Mouse (Mus musculus) neural tube, embryonic 12.5 days (tissue): ENCODE measurements around the gene Zpbp. TPM values are rescaled to one million over a fixed set of nuclear protein-coding genes. Genes with fewer than 3 reads are reported as not detected.

Experiments
- ATAC-seq: fragments of 200-750 bp; cut with Nextera tagmentation; 2 replicates; pipeline ENCODE4 v1.8.0; 2017; ENCODE audit warnings: low read depth, mild to moderate bottlenecking, moderate TSS enrichment, moderate library complexity; ENCODE audit not compliant: low FRiP score
- H3K27ac ChIP-seq: fragments of 300-500 bp; sonication (generic); 2 replicates; pipeline ENCODE4 v1.5.1; 2016
- H3K27me3 ChIP-seq: fragments of 300-500 bp; sonication (generic); replicated peaks from 2 replicates; pipeline ENCODE4 v1.6.1; 2016; ENCODE audit warnings: mild to moderate bottlenecking
- H3K36me3 ChIP-seq: fragments of 300-500 bp; sonication (generic); 2 replicates; pipeline ENCODE4 v1.6.1; 2016; ENCODE audit warnings: mild to moderate bottlenecking
- H3K4me1 ChIP-seq: fragments of 300-500 bp; sonication (generic); 2 replicates; pipeline ENCODE4 v1.6.1; 2016
- H3K4me2 ChIP-seq: fragments of 300-500 bp; sonication (generic); replicated peaks from 2 replicates; pipeline ENCODE4 v1.6.1; 2016; ENCODE audit warnings: mild to moderate bottlenecking
- H3K4me3 ChIP-seq: fragments of 300-500 bp; sonication (generic); 2 replicates; pipeline ENCODE4 v1.5.1; 2016
- H3K9ac ChIP-seq: fragments of 300-500 bp; sonication (generic); 2 replicates; pipeline ENCODE4 v1.6.1; 2016; ENCODE audit warnings: mild to moderate bottlenecking
- H3K9me3 ChIP-seq: fragments of 300-500 bp; sonication (generic); 2 replicates; pipeline ENCODE4 v1.6.1; 2016; ENCODE audit warnings: mild to moderate bottlenecking
- WGBS: fragments of 180-500 bp; shearing (Covaris S2); methylation state at CpG from one replicate; pipeline ENCODE4 v1.1.7; 2016; 5-methylcytosine and 5-hydroxymethylcytosine counted together
- polyA plus RNA-seq: library from polyadenylated mRNA; unstranded; fragments of >200 nt; fragmentation: Nextera tagmentation; extraction: Ambion mirVana; gene quantifications from 2 replicates; pipeline ENCODE4 v1.2.1, GENCODE M21; 2016

Zpbp gene
- polyA plus RNA-seq, 1 experiment from 2014 or later: 0.98 TPM

DNA sequence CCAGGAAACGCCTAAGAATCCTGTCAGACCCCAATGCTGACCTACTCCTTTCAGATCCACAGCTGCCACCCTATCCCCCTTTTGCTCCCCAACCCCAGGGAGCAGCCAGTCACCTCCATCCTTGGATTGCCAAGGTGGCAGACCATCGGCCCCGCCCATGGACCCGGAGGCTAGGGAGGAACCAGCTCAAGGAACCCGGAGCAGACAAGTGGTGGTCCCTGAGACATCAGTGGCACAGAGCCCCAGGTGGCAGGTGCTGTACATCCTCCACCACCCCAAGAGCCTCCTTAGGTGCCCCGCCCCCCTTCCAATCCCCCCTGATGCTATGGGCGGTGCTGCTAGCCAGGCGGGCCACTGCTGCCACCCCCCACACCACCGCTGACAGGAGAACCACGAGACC lies 69.0 kb downstream of the Zpbp start:
- no peaks in the 10 kb centered on the region for H3K27me3 ChIP-seq
- no peaks in the 10 kb centered on the region for H3K36me3 ChIP-seq
- no peaks in the 10 kb centered on the region for H3K4me1 ChIP-seq
- no peak overlapping the region for H3K4me2 ChIP-seq
- no peak overlapping the region for H3K4me3 ChIP-seq
- no peaks in the 10 kb centered on the region for H3K9me3 ChIP-seq
- H3K27ac ChIP-seq: no peak overlapping the region
- H3K9ac ChIP-seq: no peak overlapping the region
- 95% methylated on average over 10 of the region's 10 CpGs for WGBS
- ATAC-seq: no peak

GRCm38 (mm10) chr11:11371305-11371704 lies 90.9 kb downstream of the Zpbp start:
- no peaks in the 10 kb centered on the region for H3K4me1 ChIP-seq
- no peaks in the 10 kb centered on the region for H3K36me3 ChIP-seq
- no peak overlapping the region for H3K9ac ChIP-seq
- H3K4me2 ChIP-seq: no peak overlapping the region
- H3K4me3 ChIP-seq: no peak overlapping the region
- ATAC-seq: no peak
- WGBS: 88% methylated on average over 5 of the region's 5 CpGs
- H3K9me3 ChIP-seq: no peaks in the 10 kb centered on the region
- no peak overlapping the region for H3K27ac ChIP-seq
- H3K27me3 ChIP-seq: no peaks in the 10 kb centered on the region

DNA sequence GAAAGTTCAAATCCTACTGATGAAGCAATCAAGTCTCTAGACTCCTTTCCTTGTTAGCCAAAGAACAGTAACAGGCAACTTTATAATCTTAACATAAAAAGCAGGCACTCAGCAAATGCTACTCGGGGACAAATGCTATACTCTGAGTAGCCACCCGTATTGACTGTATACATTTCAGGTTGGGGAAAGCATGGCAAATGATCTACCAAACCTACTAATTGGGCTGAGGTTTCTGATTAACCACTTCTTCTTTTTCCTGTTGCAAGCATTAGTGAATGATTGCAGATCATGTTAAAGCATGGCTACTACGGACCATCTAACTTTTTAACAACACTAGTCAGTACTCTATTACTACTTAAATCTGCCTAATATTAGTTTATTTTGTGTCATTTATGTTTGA lies 178.7 kb downstream of the Zpbp start:
- no peak overlapping the region for H3K9ac ChIP-seq
- ATAC-seq: no peak
- WGBS: 83% methylated on average over 3 of the region's 3 CpGs

DNA sequence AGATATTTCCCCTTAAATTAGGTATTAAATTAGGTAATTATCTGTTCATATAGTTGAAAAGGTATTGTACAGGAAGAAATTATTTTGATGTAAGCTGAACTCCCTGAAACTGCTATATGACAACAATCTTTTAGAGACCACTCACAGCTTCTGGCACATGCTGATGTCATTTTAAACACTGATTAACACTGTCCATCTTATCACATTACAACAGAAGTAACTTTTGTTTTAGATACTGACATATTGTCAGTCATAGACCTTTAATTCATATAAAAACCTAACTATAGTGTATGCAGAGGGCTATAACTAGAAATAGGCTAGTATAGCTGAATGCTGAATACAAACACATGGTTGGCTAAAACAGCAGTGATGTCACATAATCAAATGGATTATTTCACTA lies 182.1 kb downstream of the Zpbp start:
- H3K27ac ChIP-seq: no peak overlapping the region
- H3K4me3 ChIP-seq: no peak overlapping the region
- no peaks in the 10 kb centered on the region for H3K27me3 ChIP-seq
- H3K4me2 ChIP-seq: no peak overlapping the region
- H3K4me1 ChIP-seq: no peaks in the 10 kb centered on the region
- H3K36me3 ChIP-seq: no peaks in the 10 kb centered on the region
- ATAC-seq: no peak
- H3K9ac ChIP-seq: no peak overlapping the region
- no peaks in the 10 kb centered on the region for H3K9me3 ChIP-seq

More for the DNA sequence above, 178.7 kb downstream of the Zpbp start:
- Histone ChIP-seq H3K4me2 (no peak overlapping the region), H3K27ac (no peak overlapping the region), H3K4me1 (no peaks in the 10 kb centered on the region), H3K9me3 (no peaks in the 10 kb centered on the region), H3K27me3 (no peaks in the 10 kb centered on the region), H3K4me3 (no peak overlapping the region), H3K36me3 (no peaks in the 10 kb centered on the region)

GRCm38 (mm10) chr11:11257348-11257747 lies 204.9 kb downstream of the Zpbp start:
- H3K4me1 ChIP-seq: no peaks in the 10 kb centered on the region
- H3K4me3 ChIP-seq: no peak overlapping the region
- H3K4me2 ChIP-seq: no peak overlapping the region
- no peak overlapping the region for H3K27ac ChIP-seq
- no peaks in the 10 kb centered on the region for H3K9me3 ChIP-seq
- no peak for ATAC-seq
- no peaks in the 10 kb centered on the region for H3K36me3 ChIP-seq
- 94% methylated on average over 1 of the region's 1 CpGs for WGBS
- no peak overlapping the region for H3K9ac ChIP-seq
- H3K27me3 ChIP-seq: no peaks in the 10 kb centered on the region

- H3K4me1 ChIP-seq: no peaks in the 10 kb centered on the region
- H3K9me3 ChIP-seq: no peaks in the 10 kb centered on the region
- H3K36me3 ChIP-seq: no peaks in the 10 kb centered on the region
- ATAC-seq: no peak
- no peak overlapping the region for H3K4me3 ChIP-seq
- 80% methylated on average over 6 of the region's 6 CpGs for WGBS
- H3K27me3 ChIP-seq: no peaks in the 10 kb centered on the region
- no peak overlapping the region for H3K4me2 ChIP-seq
- no peak overlapping the region for H3K27ac ChIP-seq
- H3K9ac ChIP-seq: no peak overlapping the region
Measured at GRCm38 (mm10) chr11:11242694-11243377, 219.4 kb downstream of the Zpbp start.

DNA sequence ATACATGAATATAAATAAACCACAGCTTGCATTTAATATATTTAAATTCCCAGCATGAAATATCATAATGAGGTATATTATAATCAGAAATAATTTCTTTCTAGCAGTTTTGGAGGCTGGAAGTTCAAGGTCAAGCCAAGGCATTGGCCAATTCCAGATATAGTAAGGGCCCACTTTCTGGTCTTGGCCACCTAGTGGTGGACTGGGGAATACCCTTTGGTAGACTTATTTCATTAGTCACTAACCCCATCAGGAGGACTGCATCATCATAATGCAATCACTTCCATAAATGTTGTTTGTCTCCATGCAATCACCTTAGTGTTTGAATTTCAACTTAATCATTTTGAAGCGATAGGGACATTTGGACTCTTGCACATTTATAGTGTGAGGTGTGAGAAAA lies 222.9 kb downstream of the Zpbp start:
- no peaks in the 10 kb centered on the region for H3K27me3 ChIP-seq
- no peak overlapping the region for H3K9ac ChIP-seq
- H3K4me2 ChIP-seq: no peak overlapping the region
- no peaks in the 10 kb centered on the region for H3K4me1 ChIP-seq
- H3K27ac ChIP-seq: no peak overlapping the region
- no peak overlapping the region for H3K4me3 ChIP-seq
- WGBS: 83% methylated on average over 1 of the region's 1 CpGs
- H3K9me3 ChIP-seq: no peaks in the 10 kb centered on the region
- no peaks in the 10 kb centered on the region for H3K36me3 ChIP-seq
- no peak for ATAC-seq

Other genes with a start within 250 kb of the Zpbp start
- 1.7 and 2.2 TPM in 2 replicates for gene Spata48, start 314 bp downstream of the Zpbp start, polyA plus RNA-seq
- gene 4930512M02Rik, start 165.4 kb upstream of the Zpbp start, polyA plus RNA-seq: not detected in 2 replicates
- gene Ikzf1, start 222.6 kb upstream of the Zpbp start, polyA plus RNA-seq: 0.70 and 0.99 TPM in 2 replicates